Mouse (Mus musculus): ENCODE measurements around the gene Shisa5. TPM values are rescaled to one million over a fixed set of nuclear protein-coding genes. Genes with fewer than 3 reads are reported as not detected.

The Shisa5 gene
- polyA plus RNA-seq, 1 experiment from 2014 or later: 110 TPM

DNA sequence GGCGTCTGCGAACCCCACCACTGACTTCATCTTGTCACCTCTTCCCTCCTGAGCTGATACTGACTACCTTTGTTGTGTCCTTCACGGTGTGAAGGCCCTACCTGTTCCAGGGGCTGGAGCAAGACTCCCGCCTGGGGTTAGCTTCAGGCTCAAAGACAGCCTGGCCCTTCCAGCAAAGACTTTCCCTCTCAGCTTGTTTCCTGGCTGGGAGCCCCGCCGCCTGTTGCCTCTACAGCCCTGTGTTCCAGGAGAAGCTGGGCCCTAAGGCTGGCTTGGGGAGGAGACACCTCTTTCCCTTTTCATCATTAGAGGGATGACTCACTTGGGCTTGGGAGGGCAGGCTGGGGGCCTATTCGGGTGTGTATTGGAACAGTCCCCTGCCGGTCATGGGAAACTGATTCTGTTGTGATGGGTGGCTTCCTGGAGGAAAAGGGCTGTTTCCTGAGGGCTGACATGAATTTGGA lies 568 bp downstream of the Shisa5 start:
- peak overlapping the region; percentile 77 for H3K4me3 ChIP-seq (ENCODE audit: low read length)
- H3K27me3 ChIP-seq (ENCODE audit: insufficient read depth, low read length): no peaks in the 10 kb centered on the region
- H3K9ac ChIP-seq (replicated peaks; ENCODE audit: low read length): peak overlapping the region; percentile 84
- H3K9me3 ChIP-seq (ENCODE audit: low read length): no peaks in the 10 kb centered on the region
- H3K4me2 ChIP-seq (replicated peaks; ENCODE audit: low read depth, low read length): peak overlapping the region; percentile 82
- H3K27ac ChIP-seq (ENCODE audit: low read length): peak overlapping the region; percentile 86
- peaks cover 22% of the 10 kb centered on the region for H3K4me1 ChIP-seq (ENCODE audit: insufficient read depth, low read length)
- ATAC-seq (ENCODE audit: low FRiP score, low TSS enrichment): peak; percentile 61
- WGBS: 24% methylated on average over 8 of the region's 8 CpGs
- H3K36me3 ChIP-seq (ENCODE audit: insufficient read depth, low read length): no peaks in the 10 kb centered on the region

DNA sequence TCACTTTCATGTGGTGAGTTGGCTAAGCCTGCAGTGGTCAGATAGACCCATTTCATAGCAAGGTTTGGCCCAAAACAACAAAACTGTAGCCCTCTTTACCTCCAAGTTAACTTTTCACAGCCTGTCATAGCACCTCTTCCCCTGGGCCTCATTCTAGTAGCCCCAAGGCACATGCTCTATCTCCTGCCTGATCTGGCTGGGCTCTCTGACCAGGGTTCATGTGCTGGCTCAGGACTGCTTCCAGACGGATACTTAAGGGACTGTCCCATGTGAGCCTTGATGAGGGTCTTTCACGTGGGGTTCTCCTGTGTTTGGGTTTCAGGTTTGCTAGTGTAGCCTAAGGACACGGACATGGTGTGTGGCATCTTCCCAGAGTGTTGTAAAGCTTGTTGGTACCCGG lies 1.3 kb downstream of the Shisa5 start:
- 73% methylated on average over 4 of the region's 4 CpGs for WGBS
- no peak overlapping the region for H3K9ac ChIP-seq (replicated peaks; ENCODE audit: low read length)
- H3K4me2 ChIP-seq (replicated peaks; ENCODE audit: low read depth, low read length): peak overlapping the region; percentile 82
- no peaks in the 10 kb centered on the region for H3K9me3 ChIP-seq (ENCODE audit: low read length)
- H3K36me3 ChIP-seq (ENCODE audit: insufficient read depth, low read length): no peaks in the 10 kb centered on the region
- no peak for ATAC-seq (ENCODE audit: low FRiP score, low TSS enrichment)
- H3K27me3 ChIP-seq (ENCODE audit: insufficient read depth, low read length): no peaks in the 10 kb centered on the region
- no peak overlapping the region for H3K27ac ChIP-seq (ENCODE audit: low read length)
- peaks cover 22% of the 10 kb centered on the region for H3K4me1 ChIP-seq (ENCODE audit: insufficient read depth, low read length)
- H3K4me3 ChIP-seq (ENCODE audit: low read length): peak overlapping the region; percentile 77

DNA sequence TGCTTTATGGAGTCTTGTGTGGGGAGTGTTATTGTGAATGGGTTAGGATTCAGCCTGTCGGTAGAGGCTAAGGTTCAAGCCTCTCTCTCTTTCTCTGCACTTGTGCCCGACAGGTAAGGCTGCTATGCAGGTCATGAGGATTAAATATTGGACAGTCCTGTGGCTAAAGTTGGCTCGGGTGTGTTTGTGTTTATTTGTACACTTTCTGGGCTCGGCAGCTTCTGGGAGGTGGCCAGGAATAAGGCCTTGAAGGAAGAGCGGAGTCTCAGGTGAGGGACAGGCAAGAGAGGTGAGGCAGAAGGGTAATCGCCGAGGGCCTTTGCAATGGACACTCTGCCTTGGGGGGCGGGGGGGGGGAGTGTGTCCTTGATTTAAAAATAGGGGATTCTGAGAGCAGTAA lies 1.9 kb downstream of the Shisa5 start:
- H3K27ac ChIP-seq (ENCODE audit: low read length): no peak overlapping the region
- H3K9me3 ChIP-seq (ENCODE audit: low read length): no peaks in the 10 kb centered on the region
- no peak for ATAC-seq (ENCODE audit: low FRiP score, low TSS enrichment)
- peaks cover 22% of the 10 kb centered on the region for H3K4me1 ChIP-seq (ENCODE audit: insufficient read depth, low read length)
- H3K4me2 ChIP-seq (replicated peaks; ENCODE audit: low read depth, low read length): peak overlapping the region; percentile 82
- WGBS: 77% methylated on average over 8 of the region's 8 CpGs
- no peaks in the 10 kb centered on the region for H3K36me3 ChIP-seq (ENCODE audit: insufficient read depth, low read length)
- no peaks in the 10 kb centered on the region for H3K27me3 ChIP-seq (ENCODE audit: insufficient read depth, low read length)
- H3K9ac ChIP-seq (replicated peaks; ENCODE audit: low read length): no peak overlapping the region
- H3K4me3 ChIP-seq (ENCODE audit: low read length): no peak overlapping the region

DNA sequence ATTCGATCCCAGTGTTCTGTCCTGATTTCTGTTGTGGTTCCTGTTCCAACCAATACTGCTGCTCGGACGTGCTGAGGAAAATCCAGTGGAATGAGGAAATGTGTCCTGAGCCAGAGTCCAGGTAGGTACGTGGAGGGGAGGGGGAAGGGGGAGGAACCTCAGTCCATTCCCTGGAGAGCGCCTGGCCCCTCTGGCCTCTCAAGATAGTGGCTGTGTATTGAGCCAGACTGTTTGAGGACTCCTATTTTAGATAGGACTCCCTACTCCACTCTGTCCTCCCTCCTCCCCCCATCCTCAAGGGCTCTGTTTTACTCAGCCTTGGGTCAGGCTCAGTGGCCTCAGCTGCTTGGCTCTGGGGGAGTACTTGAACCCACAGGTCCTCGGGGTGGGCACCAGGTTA lies 2.5 kb downstream of the Shisa5 start:
- Histone ChIP-seq H3K27ac (ENCODE audit: low read length) (0 out of 2 replicates have a peak overlapping the region, but pooled peaks have one; percentile 12), H3K9me3 (ENCODE audit: low read length) (no peaks in the 10 kb centered on the region), H3K27me3 (ENCODE audit: insufficient read depth, low read length) (no peaks in the 10 kb centered on the region), H3K4me3 (ENCODE audit: low read length) (no peak overlapping the region; the same call in 1 of the 2 replicates), H3K4me1 (ENCODE audit: insufficient read depth, low read length) (peaks cover 22% of the 10 kb centered on the region), H3K9ac (replicated peaks; ENCODE audit: low read length) (0 out of 2 replicates have a peak overlapping the region, but pooled peaks have one; percentile 22), H3K36me3 (ENCODE audit: insufficient read depth, low read length) (no peaks in the 10 kb centered on the region), H3K4me2 (replicated peaks; ENCODE audit: low read depth, low read length) (peak overlapping the region; percentile 82; the same call in 1 of the 2 replicates)
- ATAC-seq (ENCODE audit: low FRiP score, low TSS enrichment): 0 out of 2 replicates have a peak, but pooled peaks have one; percentile 20
- 62% methylated on average over 6 of the region's 6 CpGs for WGBS

DNA sequence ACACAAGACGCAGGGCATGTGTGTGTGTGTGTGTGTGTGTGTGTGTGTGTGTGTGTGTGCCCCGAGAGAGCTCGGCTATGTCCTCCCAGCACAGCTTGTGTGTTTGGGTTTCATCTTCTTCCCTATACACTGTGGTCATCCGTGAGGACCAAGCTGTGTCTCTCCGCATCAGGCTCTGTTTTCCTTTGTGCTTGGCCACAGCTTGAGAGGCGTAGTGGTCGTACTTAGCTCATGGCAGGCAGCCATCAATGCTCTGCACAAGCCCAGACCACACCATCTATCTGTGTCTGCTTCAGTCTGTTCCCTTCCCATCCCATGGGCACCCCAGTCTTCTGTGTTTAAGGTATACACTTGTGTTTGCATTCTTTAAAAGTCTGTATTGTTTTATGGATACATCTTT lies 3.0 kb downstream of the Shisa5 start:
- H3K36me3 ChIP-seq (ENCODE audit: insufficient read depth, low read length): no peaks in the 10 kb centered on the region
- H3K9ac ChIP-seq (replicated peaks; ENCODE audit: low read length): no peak overlapping the region
- H3K4me3 ChIP-seq (ENCODE audit: low read length): no peak overlapping the region
- no peak overlapping the region; the same call in 1 of the 2 replicates for H3K4me2 ChIP-seq (replicated peaks; ENCODE audit: low read depth, low read length)
- ATAC-seq (ENCODE audit: low FRiP score, low TSS enrichment): no peak
- no peaks in the 10 kb centered on the region for H3K27me3 ChIP-seq (ENCODE audit: insufficient read depth, low read length)
- H3K27ac ChIP-seq (ENCODE audit: low read length): no peak overlapping the region
- 75% methylated on average over 7 of the region's 7 CpGs for WGBS
- H3K4me1 ChIP-seq (ENCODE audit: insufficient read depth, low read length): peaks cover 22% of the 10 kb centered on the region
- no peaks in the 10 kb centered on the region for H3K9me3 ChIP-seq (ENCODE audit: low read length)

DNA sequence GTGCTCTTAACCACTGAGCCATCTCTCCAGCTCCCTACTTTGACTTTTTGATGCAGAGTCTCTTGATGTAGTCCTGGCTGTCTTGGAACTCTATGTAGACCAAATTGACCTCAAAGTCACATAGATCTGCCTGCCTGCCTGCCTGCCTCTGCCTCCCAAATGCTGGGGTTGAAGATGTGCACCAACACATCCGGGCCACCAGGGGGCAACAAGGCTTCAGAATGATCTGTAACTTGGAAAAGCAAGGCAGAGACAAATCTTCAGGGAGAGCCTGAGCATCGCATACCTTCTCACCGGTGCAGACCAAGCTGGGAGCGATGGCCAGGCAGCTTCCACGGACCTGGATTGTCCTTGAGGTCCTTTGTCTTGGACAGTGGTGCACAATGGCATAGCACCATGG lies 7.9 kb downstream of the Shisa5 start:
- ATAC-seq (ENCODE audit: low FRiP score, low TSS enrichment): no peak

DNA sequence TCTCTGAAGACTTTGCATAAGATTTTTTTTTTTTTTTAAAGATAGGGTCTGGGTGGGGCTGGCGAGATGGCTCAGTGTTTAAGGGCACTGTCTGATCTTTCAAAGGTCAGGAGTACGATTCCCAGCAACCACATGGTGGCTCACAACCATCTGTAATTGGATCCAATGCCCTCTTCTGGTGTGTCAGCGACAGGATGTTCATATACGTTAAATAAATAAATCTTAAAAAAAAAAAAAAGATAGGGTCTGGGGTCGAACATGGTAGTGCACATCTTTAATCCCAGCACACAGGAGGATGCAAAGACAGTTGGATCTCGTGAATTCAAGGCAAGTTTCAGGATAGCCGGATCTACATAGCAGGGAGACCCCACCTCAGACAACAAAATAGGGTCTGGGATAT lies 11.0 kb downstream of the Shisa5 start:
- no peak overlapping the region for H3K4me2 ChIP-seq (replicated peaks; ENCODE audit: low read depth, low read length)
- no peak overlapping the region for H3K27ac ChIP-seq (ENCODE audit: low read length)
- no peaks in the 10 kb centered on the region for H3K9me3 ChIP-seq (ENCODE audit: low read length)
- no peak overlapping the region for H3K9ac ChIP-seq (replicated peaks; ENCODE audit: low read length)
- peaks cover 14% of the 10 kb centered on the region; the same call in 1 of the 2 replicates for H3K36me3 ChIP-seq (ENCODE audit: insufficient read depth, low read length)
- no peak for ATAC-seq (ENCODE audit: low FRiP score, low TSS enrichment)
- no peaks in the 10 kb centered on the region for H3K27me3 ChIP-seq (ENCODE audit: insufficient read depth, low read length)
- 78% methylated on average over 7 of the region's 7 CpGs for WGBS
- no peak overlapping the region for H3K4me3 ChIP-seq (ENCODE audit: low read length)
- peaks cover 2% of the 10 kb centered on the region for H3K4me1 ChIP-seq (ENCODE audit: insufficient read depth, low read length)

More for the DNA sequence above, 7.9 kb downstream of the Shisa5 start:
- H3K27me3 ChIP-seq (ENCODE audit: insufficient read depth, low read length): no peaks in the 10 kb centered on the region
- no peak overlapping the region for H3K4me2 ChIP-seq (replicated peaks; ENCODE audit: low read depth, low read length)
- H3K4me3 ChIP-seq (ENCODE audit: low read length): no peak overlapping the region
- no peaks in the 10 kb centered on the region for H3K9me3 ChIP-seq (ENCODE audit: low read length)
- no peaks in the 10 kb centered on the region; the same call in 1 of the 2 replicates for H3K4me1 ChIP-seq (ENCODE audit: insufficient read depth, low read length)
- peaks cover 4% of the 10 kb centered on the region; the same call in 1 of the 2 replicates for H3K36me3 ChIP-seq (ENCODE audit: insufficient read depth, low read length)
- no peak overlapping the region for H3K9ac ChIP-seq (replicated peaks; ENCODE audit: low read length)
- H3K27ac ChIP-seq (ENCODE audit: low read length): no peak overlapping the region
- WGBS: 46% methylated on average over 5 of the region's 5 CpGs

DNA sequence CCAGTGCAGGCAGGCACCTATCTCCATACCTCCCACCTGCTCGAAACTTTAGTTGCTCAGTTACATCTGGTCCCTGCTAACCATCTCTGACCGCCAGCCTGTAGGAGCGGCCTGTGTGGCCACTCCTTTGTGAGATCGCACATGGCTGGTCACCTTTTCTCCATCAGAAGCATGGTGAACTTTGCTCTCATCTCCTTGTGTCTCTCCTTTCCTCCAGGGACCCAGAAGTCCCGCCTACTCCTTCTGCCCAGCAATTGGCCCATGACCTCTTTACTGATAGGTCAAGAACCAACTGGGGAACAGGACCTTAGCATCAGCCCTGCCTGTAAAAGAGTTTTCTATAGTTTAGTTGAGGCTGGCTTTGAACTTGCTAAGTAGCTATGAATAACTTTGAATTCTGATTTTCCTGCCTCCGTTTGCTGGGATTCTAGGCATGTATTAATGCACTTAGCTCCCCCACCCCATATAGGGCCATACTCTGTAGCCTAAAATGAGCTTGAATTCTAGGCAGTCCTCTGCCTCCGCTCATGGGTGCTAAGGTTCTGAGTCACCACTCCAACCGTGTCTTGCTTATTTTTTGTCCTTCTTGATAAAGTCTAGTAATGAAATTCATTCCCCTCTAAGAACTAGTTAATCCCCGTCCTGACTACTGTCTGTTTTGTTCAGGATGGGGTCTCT lies 11.8 kb downstream of the Shisa5 start:
- ATAC-seq (ENCODE audit: low FRiP score, low TSS enrichment): no peak
- Histone ChIP-seq H3K4me2 (replicated peaks; ENCODE audit: low read depth, low read length) (no peak overlapping the region), H3K27me3 (ENCODE audit: insufficient read depth, low read length) (no peaks in the 10 kb centered on the region), H3K9me3 (ENCODE audit: low read length) (no peaks in the 10 kb centered on the region), H3K4me1 (ENCODE audit: insufficient read depth, low read length) (peaks cover 8% of the 10 kb centered on the region), H3K4me3 (ENCODE audit: low read length) (no peak overlapping the region), H3K36me3 (ENCODE audit: insufficient read depth, low read length) (peaks cover 14% of the 10 kb centered on the region; the same call in 1 of the 2 replicates), H3K9ac (replicated peaks; ENCODE audit: low read length) (no peak overlapping the region), H3K27ac (ENCODE audit: low read length) (no peak overlapping the region)
- WGBS: 80% methylated on average over 9 of the region's 9 CpGs

DNA sequence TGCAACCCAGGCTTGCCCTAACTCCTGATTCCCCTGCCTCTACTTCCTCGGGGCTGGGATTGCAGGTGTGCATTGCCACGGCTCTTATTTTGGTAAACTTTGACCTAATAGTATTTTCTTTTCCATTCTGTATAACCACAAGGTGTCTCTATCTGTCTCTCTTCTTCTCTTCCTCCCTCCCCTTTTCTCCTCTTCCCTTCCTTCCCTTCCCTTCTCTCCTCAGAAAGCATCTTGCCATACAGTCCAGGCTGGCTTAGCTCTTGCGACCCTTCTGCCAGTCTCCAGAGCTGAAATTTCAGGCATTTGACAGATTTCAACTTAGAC lies 12.3 kb downstream of the Shisa5 start:
- no peak for ATAC-seq (ENCODE audit: low FRiP score, low TSS enrichment)
- WGBS: 58% methylated on average over 3 of the region's 3 CpGs

DNA sequence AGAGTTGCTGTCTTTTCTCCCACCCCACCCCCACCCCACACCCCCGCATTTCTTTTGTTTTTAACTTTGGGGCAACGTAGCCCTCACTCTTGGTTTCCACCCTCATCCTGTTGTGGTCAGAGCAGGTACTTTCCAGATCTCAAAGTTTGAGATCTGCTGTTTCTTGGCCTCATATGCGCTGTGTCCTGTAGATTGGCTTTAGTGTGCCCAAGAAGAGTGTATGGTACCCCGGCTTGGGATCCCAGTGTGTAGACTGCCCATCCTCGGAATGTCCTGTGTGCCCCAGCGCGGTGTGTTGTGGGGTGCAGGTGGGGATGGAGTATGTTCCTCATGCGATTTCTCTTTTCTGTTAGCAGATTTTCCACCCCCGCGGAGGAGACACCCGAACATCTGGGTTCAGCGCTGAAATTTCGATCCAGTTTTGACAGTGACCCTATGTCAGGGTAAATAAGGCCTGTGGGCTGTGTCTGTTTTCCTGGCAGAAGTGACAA lies 12.7 kb downstream of the Shisa5 start:
- Histone ChIP-seq H3K27ac (ENCODE audit: low read length) (no peak overlapping the region), H3K9ac (replicated peaks; ENCODE audit: low read length) (no peak overlapping the region), H3K4me1 (ENCODE audit: insufficient read depth, low read length) (peaks cover 12% of the 10 kb centered on the region), H3K36me3 (ENCODE audit: insufficient read depth, low read length) (peaks cover 14% of the 10 kb centered on the region; the same call in 1 of the 2 replicates), H3K4me2 (replicated peaks; ENCODE audit: low read depth, low read length) (no peak overlapping the region), H3K27me3 (ENCODE audit: insufficient read depth, low read length) (no peaks in the 10 kb centered on the region), H3K4me3 (ENCODE audit: low read length) (no peak overlapping the region), H3K9me3 (ENCODE audit: low read length) (no peaks in the 10 kb centered on the region)
- ATAC-seq (ENCODE audit: low FRiP score, low TSS enrichment): no peak
- WGBS: 90% methylated on average over 13 of the region's 13 CpGs

More for the DNA sequence above, 12.3 kb downstream of the Shisa5 start:
- peaks cover 14% of the 10 kb centered on the region; the same call in 1 of the 2 replicates for H3K36me3 ChIP-seq (ENCODE audit: insufficient read depth, low read length)
- no peak overlapping the region for H3K27ac ChIP-seq (ENCODE audit: low read length)
- H3K9ac ChIP-seq (replicated peaks; ENCODE audit: low read length): no peak overlapping the region
- H3K9me3 ChIP-seq (ENCODE audit: low read length): no peaks in the 10 kb centered on the region
- no peak overlapping the region for H3K4me2 ChIP-seq (replicated peaks; ENCODE audit: low read depth, low read length)
- H3K4me3 ChIP-seq (ENCODE audit: low read length): no peak overlapping the region
- H3K27me3 ChIP-seq (ENCODE audit: insufficient read depth, low read length): no peaks in the 10 kb centered on the region
- peaks cover 12% of the 10 kb centered on the region for H3K4me1 ChIP-seq (ENCODE audit: insufficient read depth, low read length)
